Mouse (Mus musculus) macrophage (primary cell): ENCODE data around the gene Tmem221. TPM values are rescaled to one million over a fixed set of nuclear protein-coding genes. Genes with fewer than 3 reads are reported as not detected.
"Not testable (repeated sequence)": the region's sequence is repeated elsewhere in the genome, so short reads cannot be mapped to it uniquely, and the experiment has no call there.

Experiments used
- H3K27ac ChIP-seq: fragments of 350-480 bp; formaldehyde crosslinking; 2 replicates; pipeline ENCODE4 v1.9.0; 2021
- H3K36me3 ChIP-seq: fragments of 350-480 bp; formaldehyde crosslinking; 2 replicates; pipeline ENCODE4 v1.9.0; 2021; ENCODE audit errors: inconsistent target
- H3K4me3 ChIP-seq: fragments of 350-480 bp; formaldehyde crosslinking; 2 replicates; pipeline ENCODE4 v1.9.0; 2021; ENCODE audit errors: inconsistent target
- H3K79me2 ChIP-seq: fragments of 350-480 bp; formaldehyde crosslinking; 2 replicates; pipeline ENCODE4 v1.9.0; 2021; ENCODE audit errors: inconsistent target
- WGBS: methylation state at CpG from one replicate; pipeline ENCODE4 v1.1.7; 2026; ENCODE audit warnings: inconsistent platforms; ENCODE audit not compliant: missing documents; 5-methylcytosine and 5-hydroxymethylcytosine counted together
- polyA plus RNA-seq: library from polyadenylated mRNA; stranded (reverse); fragments of 250-400 nt; gene quantifications from 3 replicates; pipeline ENCODE4 v1.2.4, GENCODE M21; 2018; ENCODE audit warnings: inconsistent platforms

The Tmem221 gene
- polyA plus RNA-seq, 1 experiment from 2014 or later: 3.2 TPM

DNA sequence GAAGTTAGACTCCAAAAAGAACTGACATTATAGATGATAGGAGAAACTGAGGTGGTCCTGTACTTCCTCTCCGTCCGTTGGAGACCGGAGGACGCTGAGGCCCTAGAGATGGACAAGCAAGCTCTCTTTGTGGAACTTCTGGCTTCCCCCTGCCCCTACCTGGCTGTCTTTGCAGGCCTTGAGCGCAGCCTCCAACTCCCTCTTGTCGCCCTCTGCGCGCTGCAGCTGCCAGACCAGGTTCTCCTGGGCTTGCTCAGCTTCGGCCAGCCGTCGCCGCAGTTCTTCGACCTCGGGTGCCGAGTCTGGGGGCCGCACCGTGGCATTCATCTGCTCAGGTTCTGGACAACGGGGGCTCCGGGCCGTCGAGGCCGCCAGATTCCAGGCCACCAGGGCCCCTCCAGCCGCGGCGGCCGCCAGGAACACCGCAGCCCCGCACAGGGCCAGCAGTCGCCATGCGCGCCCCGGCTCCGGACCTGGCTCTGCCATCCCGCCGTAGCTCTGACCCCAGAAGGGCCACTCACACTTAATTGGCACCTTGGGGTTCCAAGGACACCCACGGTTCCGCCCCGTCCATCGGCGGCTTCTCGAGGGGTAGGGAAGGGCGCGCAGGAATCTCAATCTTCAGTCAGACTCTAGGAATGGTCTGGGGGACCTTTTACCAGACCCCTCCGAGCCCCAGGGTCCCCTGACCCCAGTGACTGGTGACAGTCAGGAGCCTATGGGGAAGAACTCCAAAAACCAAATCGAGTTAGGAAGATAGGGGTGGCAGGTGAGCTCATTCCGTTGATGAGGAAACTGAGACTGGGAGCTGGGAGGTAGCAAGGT, 33.2 kb downstream of the Tmem221 start, which contains the start of gene Ccdc194:
Gene Ccdc194 (minus strand): TSS at position 486 of the 825 bp plus-strand sequence.
- Histone ChIP-seq H3K79me2 (no peaks in the 10 kb centered on the region), H3K4me3 (no peak within 1 kb of the TSS), H3K36me3 (no peaks in the 10 kb centered on the region), H3K27ac (peak within 1 kb of the TSS; percentile 19)
- WGBS: 84% methylated on average over 21 of the region's 46 CpGs

- no peak overlapping the region for H3K27ac ChIP-seq
- no peak overlapping the region for H3K4me3 ChIP-seq
- no peaks in the 10 kb centered on the region for H3K36me3 ChIP-seq
- 10% methylated on average over 17 of the region's 17 CpGs for WGBS
- H3K79me2 ChIP-seq: no peaks in the 10 kb centered on the region
Measured at GRCm38 (mm10) chr8:71521634-71522033, 37.0 kb downstream of the Tmem221 start.

GRCm38 (mm10) chr8:71519037-71519825, 39.4 kb downstream of the Tmem221 start:
- 33% methylated on average over 3 of the region's 10 CpGs for WGBS
- H3K36me3 ChIP-seq: not testable (repeated sequence)

GRCm38 (mm10) chr8:71516786-71517185, 41.9 kb downstream of the Tmem221 start:
- Histone ChIP-seq H3K36me3 (no peaks in the 10 kb centered on the region), H3K4me3 (no peak overlapping the region), H3K27ac (no peak overlapping the region), H3K79me2 (no peaks in the 10 kb centered on the region)
- WGBS: 88% methylated on average over 6 of the region's 6 CpGs

More at GRCm38 (mm10) chr8:71519037-71519825, 39.4 kb downstream of the Tmem221 start:
- not testable (repeated sequence) for H3K27ac ChIP-seq, H3K4me3 ChIP-seq, H3K79me2 ChIP-seq

DNA sequence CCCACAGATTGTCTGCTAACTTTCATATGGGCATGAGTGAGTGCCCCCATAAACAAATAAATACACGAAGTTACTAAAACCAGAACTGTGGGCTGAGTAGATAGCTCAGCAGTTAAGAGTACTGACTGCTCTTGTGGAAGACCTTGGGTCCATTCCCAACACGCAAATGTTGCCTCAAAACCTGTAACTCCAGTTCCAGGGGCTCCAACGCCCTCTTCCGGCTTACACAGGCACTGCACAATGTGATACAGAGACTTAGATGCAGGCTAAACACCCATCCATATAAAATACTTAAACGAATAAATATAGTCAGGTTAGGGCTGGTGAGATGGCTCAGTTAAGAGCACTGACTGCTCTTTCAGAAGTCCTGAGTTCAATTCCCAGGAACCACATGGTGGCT, 43.6 kb downstream of the Tmem221 start:
- no peaks in the 10 kb centered on the region for H3K36me3 ChIP-seq
- H3K4me3 ChIP-seq: no peak overlapping the region
- no peak overlapping the region for H3K27ac ChIP-seq
- no peaks in the 10 kb centered on the region for H3K79me2 ChIP-seq
- WGBS: 87% methylated on average over 5 of the region's 5 CpGs

- no peak overlapping the region for H3K27ac ChIP-seq
- H3K4me3 ChIP-seq: no peak overlapping the region
- no peaks in the 10 kb centered on the region for H3K79me2 ChIP-seq
- no peaks in the 10 kb centered on the region for H3K36me3 ChIP-seq
- 41% methylated on average over 12 of the region's 15 CpGs for WGBS
Measured at GRCm38 (mm10) chr8:71513018-71513754, 45.5 kb downstream of the Tmem221 start.

DNA sequence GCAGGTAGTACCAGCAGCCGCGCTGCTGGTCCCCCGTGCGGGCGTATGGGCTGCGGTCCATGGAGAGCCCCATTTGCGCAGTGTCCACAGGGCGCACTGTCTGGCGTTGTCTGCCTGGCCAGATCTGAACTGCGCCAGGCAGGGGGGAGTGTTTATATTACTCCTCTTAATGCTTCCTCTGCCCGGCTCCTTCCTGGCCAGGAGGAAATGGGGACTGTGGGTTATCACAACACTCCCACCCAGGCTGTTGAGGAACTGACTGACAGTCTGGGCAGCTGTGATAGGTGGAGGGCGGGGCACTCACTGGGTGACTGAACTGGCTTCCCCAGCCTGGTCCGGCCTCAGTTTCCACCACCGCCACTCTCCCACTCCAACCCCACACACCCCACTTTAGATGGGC, 47.0 kb downstream of the Tmem221 start, which contains the start of gene Plvap:
Gene Plvap (minus strand): TSS at position 109 of the 400 bp plus-strand sequence.
- H3K27ac ChIP-seq: no peak within 1 kb of the TSS
- WGBS: 4% methylated on average over 14 of the region's 14 CpGs

DNA sequence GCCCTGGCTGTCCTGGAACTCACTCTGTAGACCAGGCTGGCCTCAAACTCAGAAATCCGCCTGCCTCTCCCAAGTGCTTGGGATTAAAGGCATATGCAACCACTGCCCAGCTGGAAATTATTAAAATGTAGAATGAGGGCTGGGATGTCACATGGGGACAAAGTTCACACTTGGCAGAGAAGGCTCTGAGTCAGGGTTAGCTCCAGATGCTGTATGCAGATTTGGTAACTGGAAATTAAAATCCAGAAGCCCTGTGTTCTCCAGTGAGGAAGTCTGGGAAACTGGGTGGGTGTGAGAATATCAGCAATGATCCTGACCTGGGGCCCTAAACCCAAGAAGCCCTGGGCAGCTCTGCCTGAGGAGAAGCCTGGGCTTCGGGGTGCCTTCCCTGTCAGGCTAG, 49.4 kb downstream of the Tmem221 start:
- no peaks in the 10 kb centered on the region for H3K79me2 ChIP-seq
- no peak overlapping the region for H3K27ac ChIP-seq
- no peaks in the 10 kb centered on the region for H3K36me3 ChIP-seq
- no peak overlapping the region for H3K4me3 ChIP-seq
- 96% methylated on average over 2 of the region's 2 CpGs for WGBS

More for the DNA sequence above, 47.0 kb downstream of the Tmem221 start, which contains the start of gene Plvap:
- no peaks in the 10 kb centered on the region for H3K36me3 ChIP-seq
- no peaks in the 10 kb centered on the region for H3K79me2 ChIP-seq
- no peak within 1 kb of the TSS for H3K4me3 ChIP-seq

GRCm38 (mm10) chr8:71507589-71508104, 51.0 kb downstream of the Tmem221 start:
- Histone ChIP-seq H3K79me2 (no peaks in the 10 kb centered on the region), H3K4me3 (no peak overlapping the region), H3K27ac (no peak overlapping the region), H3K36me3 (no peaks in the 10 kb centered on the region)
- WGBS: 2% methylated on average over 53 of the region's 61 CpGs

- Histone ChIP-seq H3K79me2 (no peaks in the 10 kb centered on the region), H3K27ac (no peak overlapping the region), H3K36me3 (no peaks in the 10 kb centered on the region), H3K4me3 (no peak overlapping the region)
- WGBS: 90% methylated on average over 4 of the region's 4 CpGs
Measured at GRCm38 (mm10) chr8:71505979-71506378, 52.7 kb downstream of the Tmem221 start.

DNA sequence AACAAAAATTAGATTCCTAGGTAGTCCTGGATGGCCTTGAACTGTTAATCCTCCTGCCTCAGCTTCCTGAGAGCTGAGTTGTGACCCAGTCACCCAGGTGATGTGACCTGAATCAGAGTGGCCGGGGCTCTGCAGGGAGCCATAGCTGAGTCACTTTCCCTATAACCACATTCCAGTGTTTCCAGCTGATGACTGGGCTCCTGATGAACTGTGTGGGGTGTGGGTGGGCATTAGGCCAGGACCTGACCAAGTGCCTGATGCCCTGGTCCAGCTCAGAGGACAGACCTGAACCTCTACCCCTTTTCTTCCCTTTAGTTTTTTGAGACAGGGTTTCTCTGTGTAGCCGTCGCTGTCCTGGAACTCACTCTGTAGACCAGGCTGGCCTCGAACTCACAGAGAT, 53.3 kb downstream of the Tmem221 start:
- WGBS: 100% methylated on average over 4 of the region's 4 CpGs
- Histone ChIP-seq H3K79me2 (no peaks in the 10 kb centered on the region), H3K4me3 (no peak overlapping the region), H3K27ac (no peak overlapping the region), H3K36me3 (no peaks in the 10 kb centered on the region)

DNA sequence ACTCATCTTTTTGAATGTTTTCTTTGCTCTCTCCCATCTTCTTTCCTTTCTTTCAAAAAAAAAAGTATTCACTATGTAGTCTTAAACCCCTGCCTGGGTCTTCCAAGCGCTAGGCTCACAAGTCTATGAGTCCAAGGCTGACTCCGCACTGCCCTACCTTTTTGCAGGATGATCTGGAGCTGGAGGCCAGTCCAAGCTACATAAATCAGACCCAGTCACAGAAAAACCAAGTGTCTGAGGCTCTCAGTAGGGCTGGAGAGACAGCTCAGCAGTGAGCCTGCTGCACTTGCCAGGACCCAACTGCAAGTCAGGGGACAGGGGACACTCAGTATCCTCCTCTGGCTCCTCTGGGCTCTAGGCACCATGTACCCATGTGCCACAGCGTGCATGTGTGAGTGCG, 54.3 kb downstream of the Tmem221 start:
- Histone ChIP-seq H3K79me2 (no peaks in the 10 kb centered on the region), H3K36me3 (no peaks in the 10 kb centered on the region), H3K27ac (no peak overlapping the region), H3K4me3 (no peak overlapping the region)
- 98% methylated on average over 4 of the region's 4 CpGs for WGBS
